Mouse (Mus musculus) right cerebral cortex, adult 18-20 months (tissue): ENCODE measurements at regions not wholly inside any gene's neighbourhood (a gene's known extent, or its start where the extent isn't known, plus 50 kb on each side); places are given as distances from the start of the nearest gene placed in this dataset.

Experiments used
- DNase-seq: peaks from one replicate; pipeline ENCODE4 v3.0.0; 2022; ENCODE audit warnings: mixed read lengths

- DNase-seq = no peak
Measured at GRCm38 (mm10) chr13:78580863-78581595, 381.5 kb upstream of the Nr2f1 start.

GRCm38 (mm10) chr13:78577497-78577896 lies 377.9 kb upstream of the Nr2f1 start:
- no peak for DNase-seq

- DNase-seq = peak; percentile 59
Measured at GRCm38 (mm10) chr13:78576300-78577296, 377.0 kb upstream of the Nr2f1 start.

- peak; percentile 30 for DNase-seq
Measured at GRCm38 (mm10) chr13:78571093-78571492, 371.5 kb upstream of the Nr2f1 start.

- no peak for DNase-seq
Measured at GRCm38 (mm10) chr13:78524446-78524937, 324.9 kb upstream of the Nr2f1 start.

GRCm38 (mm10) chr13:78520771-78521170 lies 321.2 kb upstream of the Nr2f1 start:
- DNase-seq = no peak

- DNase-seq = peak; percentile 5
Measured at GRCm38 (mm10) chr13:78520186-78520585, 320.6 kb upstream of the Nr2f1 start.

- no peak for DNase-seq
Measured at GRCm38 (mm10) chr13:78500551-78500950, 301.0 kb upstream of the Nr2f1 start.

- no peak for DNase-seq
Measured at GRCm38 (mm10) chr13:78483760-78484357, 284.3 kb upstream of the Nr2f1 start.

- DNase-seq = no peak
Measured at GRCm38 (mm10) chr13:78482929-78483759, 283.6 kb upstream of the Nr2f1 start.

GRCm38 (mm10) chr13:78451333-78452070 lies 251.9 kb upstream of the Nr2f1 start:
- no peak for DNase-seq

- DNase-seq = no peak
Measured at GRCm38 (mm10) chr13:78446726-78447031, 247.1 kb upstream of the Nr2f1 start.

GRCm38 (mm10) chr13:78445891-78446725 lies 246.6 kb upstream of the Nr2f1 start:
- no peak for DNase-seq

GRCm38 (mm10) chr13:78444691-78445349 lies 245.3 kb upstream of the Nr2f1 start:
- no peak for DNase-seq

GRCm38 (mm10) chr13:78428469-78428868 lies 228.9 kb upstream of the Nr2f1 start:
- DNase-seq = no peak

GRCm38 (mm10) chr13:78428084-78428445 lies 228.5 kb upstream of the Nr2f1 start:
- no peak for DNase-seq

- DNase-seq = peak; percentile 52
Measured at GRCm38 (mm10) chr13:78427141-78428083, 227.9 kb upstream of the Nr2f1 start.

GRCm38 (mm10) chr13:78426306-78426921 lies 226.9 kb upstream of the Nr2f1 start:
- no peak for DNase-seq

GRCm38 (mm10) chr13:78405071-78405470 lies 205.5 kb upstream of the Nr2f1 start:
- peak; percentile 26 for DNase-seq
